Mouse (Mus musculus): ENCODE measurements around the gene Pth2. TPM values are rescaled to one million over a fixed set of nuclear protein-coding genes. Genes with fewer than 3 reads are reported as not detected.

Gene Pth2
- polyA plus RNA-seq, 1 experiment from 2014 or later, result 2.1 TPM

GRCm38 (mm10) chr7:45154993-45155514, 25.7 kb upstream of the Pth2 start:
- Histone ChIP-seq H3K9me3 (no peaks in the 10 kb centered on the region), H3K4me3 (replicated peaks) (peak overlapping the region; percentile 62), H3K9ac (replicated peaks) (no peak overlapping the region; the same call in 1 of the 2 replicates), H3K27me3 (no peaks in the 10 kb centered on the region), H3K4me2 (replicated peaks) (peak overlapping the region; percentile 63), H3K27ac (0 out of 2 replicates have a peak overlapping the region, but pooled peaks have one; percentile 93), H3K4me1 (replicated peaks) (peaks cover 29% of the 10 kb centered on the region), H3K36me3 (peaks cover 32% of the 10 kb centered on the region)
- 81% methylated on average over 12 of the region's 12 CpGs for WGBS
- ATAC-seq, result no peak

- Histone ChIP-seq H3K9me3 (no peaks in the 10 kb centered on the region), H3K4me1 (replicated peaks) (peaks cover 29% of the 10 kb centered on the region), H3K36me3 (peaks cover 36% of the 10 kb centered on the region), H3K27ac (no peak overlapping the region), H3K9ac (replicated peaks) (no peak overlapping the region), H3K4me2 (replicated peaks) (peak overlapping the region; percentile 63), H3K4me3 (replicated peaks) (no peak overlapping the region), H3K27me3 (no peaks in the 10 kb centered on the region)
- no peak for ATAC-seq
- WGBS, result 85% methylated on average over 9 of the region's 9 CpGs
Observed at GRCm38 (mm10) chr7:45155590-45155989, 25.2 kb upstream of the Pth2 start.

- Histone ChIP-seq H3K9ac (replicated peaks) (no peak overlapping the region), H3K4me3 (replicated peaks) (no peak overlapping the region), H3K9me3 (no peaks in the 10 kb centered on the region), H3K4me2 (replicated peaks) (no peak overlapping the region), H3K4me1 (replicated peaks) (peaks cover 23% of the 10 kb centered on the region), H3K36me3 (peaks cover 36% of the 10 kb centered on the region), H3K27me3 (no peaks in the 10 kb centered on the region), H3K27ac (no peak overlapping the region)
- ATAC-seq, result no peak
- WGBS, result 98% methylated on average over 15 of the region's 15 CpGs
Observed at GRCm38 (mm10) chr7:45156206-45156605, 24.6 kb upstream of the Pth2 start.

- Histone ChIP-seq H3K9me3 (no peaks in the 10 kb centered on the region), H3K4me1 (replicated peaks) (peaks cover 25% of the 10 kb centered on the region), H3K27ac (no peak overlapping the region), H3K4me3 (replicated peaks) (no peak overlapping the region), H3K27me3 (peaks cover 1% of the 10 kb centered on the region), H3K9ac (replicated peaks) (no peak overlapping the region), H3K4me2 (replicated peaks) (no peak overlapping the region), H3K36me3 (peaks cover 36% of the 10 kb centered on the region)
- no peak for ATAC-seq
- WGBS, result 92% methylated on average over 14 of the region's 14 CpGs
Observed at GRCm38 (mm10) chr7:45157459-45157858, 23.3 kb upstream of the Pth2 start.

- no peaks in the 10 kb centered on the region for H3K9me3 ChIP-seq
- peaks cover 16% of the 10 kb centered on the region for H3K27me3 ChIP-seq
- H3K4me3 ChIP-seq (replicated peaks), result no peak overlapping the region
- no peak overlapping the region for H3K9ac ChIP-seq (replicated peaks)
- H3K36me3 ChIP-seq, result peaks cover 36% of the 10 kb centered on the region
- H3K27ac ChIP-seq, result no peak overlapping the region
- WGBS, result 95% methylated on average over 6 of the region's 6 CpGs
- H3K4me2 ChIP-seq (replicated peaks), result no peak overlapping the region
- H3K4me1 ChIP-seq (replicated peaks), result peaks cover 26% of the 10 kb centered on the region
- ATAC-seq, result no peak
Observed at GRCm38 (mm10) chr7:45158991-45159390, 21.8 kb upstream of the Pth2 start.

- Histone ChIP-seq H3K27ac (no peak overlapping the region), H3K9me3 (no peaks in the 10 kb centered on the region), H3K36me3 (peaks cover 36% of the 10 kb centered on the region), H3K27me3 (peaks cover 30% of the 10 kb centered on the region), H3K4me3 (replicated peaks) (no peak overlapping the region), H3K4me1 (replicated peaks) (peaks cover 23% of the 10 kb centered on the region), H3K9ac (replicated peaks) (no peak overlapping the region), H3K4me2 (replicated peaks) (no peak overlapping the region)
- WGBS, result 95% methylated on average over 6 of the region's 6 CpGs
- no peak for ATAC-seq
Observed at GRCm38 (mm10) chr7:45160316-45160800, 20.4 kb upstream of the Pth2 start.

GRCm38 (mm10) chr7:45160866-45161265, 19.9 kb upstream of the Pth2 start:
- Histone ChIP-seq H3K9me3 (no peaks in the 10 kb centered on the region), H3K4me2 (replicated peaks) (no peak overlapping the region), H3K27me3 (peaks cover 35% of the 10 kb centered on the region), H3K4me3 (replicated peaks) (no peak overlapping the region), H3K9ac (replicated peaks) (no peak overlapping the region), H3K27ac (no peak overlapping the region), H3K4me1 (replicated peaks) (peaks cover 18% of the 10 kb centered on the region), H3K36me3 (peaks cover 36% of the 10 kb centered on the region)
- ATAC-seq, result no peak
- 89% methylated on average over 3 of the region's 3 CpGs for WGBS

GRCm38 (mm10) chr7:45161612-45162473, 19.0 kb upstream of the Pth2 start:
- Histone ChIP-seq H3K4me2 (replicated peaks) (peak overlapping the region; percentile 67), H3K27ac (no peak overlapping the region), H3K9me3 (no peaks in the 10 kb centered on the region), H3K4me1 (replicated peaks) (peaks cover 16% of the 10 kb centered on the region), H3K27me3 (peaks cover 45% of the 10 kb centered on the region), H3K4me3 (replicated peaks) (peak overlapping the region; percentile 39), H3K36me3 (peaks cover 31% of the 10 kb centered on the region), H3K9ac (replicated peaks) (no peak overlapping the region; the same call in 1 of the 2 replicates)
- 4% methylated on average over 35 of the region's 35 CpGs for WGBS
- ATAC-seq, result peak; percentile 92

GRCm38 (mm10) chr7:45162551-45162950, 18.2 kb upstream of the Pth2 start:
- WGBS, result 25% methylated on average over 6 of the region's 6 CpGs
- H3K36me3 ChIP-seq, result peaks cover 27% of the 10 kb centered on the region
- H3K9ac ChIP-seq (replicated peaks), result no peak overlapping the region; the same call in 1 of the 2 replicates
- H3K9me3 ChIP-seq, result no peaks in the 10 kb centered on the region
- H3K4me3 ChIP-seq (replicated peaks), result peak overlapping the region; percentile 39
- H3K4me2 ChIP-seq (replicated peaks), result peak overlapping the region; percentile 67
- peaks cover 21% of the 10 kb centered on the region for H3K4me1 ChIP-seq (replicated peaks)
- ATAC-seq, result no peak
- H3K27me3 ChIP-seq, result peaks cover 52% of the 10 kb centered on the region
- no peak overlapping the region for H3K27ac ChIP-seq

- H3K9me3 ChIP-seq, result no peaks in the 10 kb centered on the region
- 75% methylated on average over 9 of the region's 9 CpGs for WGBS
- no peak for ATAC-seq
- peaks cover 22% of the 10 kb centered on the region for H3K36me3 ChIP-seq
- peaks cover 58% of the 10 kb centered on the region for H3K27me3 ChIP-seq
- no peak overlapping the region for H3K4me2 ChIP-seq (replicated peaks)
- H3K4me1 ChIP-seq (replicated peaks), result peaks cover 26% of the 10 kb centered on the region
- no peak overlapping the region for H3K9ac ChIP-seq (replicated peaks)
- no peak overlapping the region for H3K4me3 ChIP-seq (replicated peaks)
- H3K27ac ChIP-seq, result no peak overlapping the region
Observed at GRCm38 (mm10) chr7:45162996-45163615, 17.7 kb upstream of the Pth2 start.

GRCm38 (mm10) chr7:45163735-45164490, 16.9 kb upstream of the Pth2 start, which contains the start of gene Slc17a7:
TSS of gene Slc17a7 (plus strand) at chr7:45163949.
- Histone ChIP-seq H3K27me3 (peaks cover 66% of the 10 kb centered on the region), H3K9me3 (no peaks in the 10 kb centered on the region), H3K4me1 (replicated peaks) (peaks cover 34% of the 10 kb centered on the region), H3K27ac (no peak within 1 kb of the TSS), H3K9ac (replicated peaks) (peak within 1 kb of the TSS; percentile 64), H3K4me3 (replicated peaks) (peak within 1 kb of the TSS; percentile 37), H3K36me3 (peaks cover 14% of the 10 kb centered on the region), H3K4me2 (replicated peaks) (peak within 1 kb of the TSS; percentile 67)
- 2% methylated on average over 41 of the region's 41 CpGs for WGBS
- no peak for ATAC-seq
